9 mouse cellular contexts compared by ENCODE assay signal in the genomic region with DNA sequence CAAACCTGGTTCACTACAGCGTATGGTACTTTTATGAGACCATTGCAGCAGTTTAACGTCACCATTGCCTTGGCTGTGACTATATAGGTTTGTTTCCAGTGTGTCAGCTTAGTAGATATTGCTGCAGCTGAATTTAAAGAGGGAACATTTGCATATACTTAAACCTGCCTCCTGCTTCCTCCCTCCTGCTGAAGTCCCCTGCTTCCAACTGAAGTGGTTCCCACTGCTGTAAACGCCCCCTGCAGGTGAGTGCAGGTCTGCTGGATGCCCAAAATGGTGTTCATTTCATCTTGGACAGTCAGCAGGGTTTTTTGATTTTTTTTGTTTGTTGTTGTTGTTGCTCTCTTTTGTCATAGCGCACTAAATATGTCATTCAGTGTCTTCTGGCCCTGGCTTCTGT.
DNase-seq lines count a peak whose midpoint lies in the region; ATAC-seq lines count a peak whose summit lies in the region.
"Had no signal": no experiment of that assay in that cellular context is flagged by ENCODE, and none has a peak within 500 bp of the region (broad histone marks: within the 10 kb centered on the region; RNA-seq: fewer than 3 reads in every experiment).

No protein-coding gene starts in this region.

- ATAC-seq in intestine, embryonic 16.5 days = no peak

- no peaks in the 10 kb centered on the region for H3K4me1 ChIP-seq in intestine, embryonic 16.5 days (ENCODE audit: control insufficient read depth, insufficient read depth, low read length)

- no peaks in the 10 kb centered on the region for H3K27me3 ChIP-seq in intestine, embryonic 16.5 days (replicated peaks; ENCODE audit: control insufficient read depth, insufficient read depth, low read length)

- no peaks in the 10 kb centered on the region for H3K9me3 ChIP-seq in intestine, embryonic 16.5 days (ENCODE audit: control insufficient read depth, low read length)

- no peak overlapping the region for H3K27ac ChIP-seq in intestine, embryonic 16.5 days (ENCODE audit: low read length)
- H3K27ac ChIP-seq: macrophage had no signal

- H3K9ac ChIP-seq in intestine, embryonic 16.5 days (ENCODE audit: low read depth, low read length) = no peak overlapping the region

- no peaks in the 10 kb centered on the region for H3K36me3 ChIP-seq in intestine, embryonic 16.5 days (ENCODE audit: control insufficient read depth, insufficient read depth, low read length)

- no peak overlapping the region for H3K4me2 ChIP-seq in intestine, embryonic 16.5 days (ENCODE audit: low read depth, low read length)

- no peak overlapping the region for H3K4me3 ChIP-seq in intestine, embryonic 16.5 days (ENCODE audit: low read length)

- 62% methylated on average over 4 of the region's 4 CpGs for WGBS in intestine, embryonic 16.5 days

- DNase-seq in heart, postnatal 4 days = peak; percentile 18
- no peak for DNase-seq in heart, adult 9 months (ENCODE audit: low spot score in 2 of 2)
- DNase-seq in right cerebral cortex, adult 2 months (ENCODE audit: low spot score in 2 of 2) = peak; percentile 15 to 18
- no peak for DNase-seq in right cerebral cortex, postnatal 25 days
- peak; percentile 38 for DNase-seq in cerebellum, adult 8-10 months
- peak; percentile 30 for DNase-seq in mesoderm, embryonic 11.5 days (ENCODE audit: low read depth, low spot score)
- DNase-seq in adipocyte (ENCODE audit: low spot score) = no peak

Comparison
In these comparisons a context has a peak if more than half of its experiments do, and no peak if none do; other contexts are left out.
1. DNase-seq: peak in heart, postnatal 4 days (single experiment), right cerebral cortex, adult 2 months (2 of 2), cerebellum, adult 8-10 months (single experiment) and mesoderm, embryonic 11.5 days (single experiment); none in heart, adult 9 months (0 of 2), right cerebral cortex, postnatal 25 days (single experiment) and adipocyte (single experiment).